Mouse (Mus musculus) liver, adult 2 months (tissue): ENCODE results near the gene Tcl1b5.
"Not testable (repeated sequence)": the region's sequence is repeated elsewhere in the genome, so short reads cannot be mapped to it uniquely, and the experiment has no call there.

Experiments used
- CTCF ChIP-seq: fragments of 200-500 bp; IDR thresholded peaks from 2 replicates; pipeline ENCODE4 v1.5.1; 2011; ENCODE audit warnings: low read depth, low read length, control low read depth
- POLR2A ChIP-seq: fragments of 200-500 bp; IDR thresholded peaks from 2 replicates; pipeline ENCODE4 v1.6.1; 2011; ENCODE audit warnings: low read length, control low read depth; ENCODE audit not compliant: insufficient read depth; ENCODE audit errors: extremely low read depth

GRCm38 (mm10) chr12:105176044-105176443 lies at the start of gene Tcl1b5:
- TF ChIP-seq POLR2A, CTCF: not testable (repeated sequence)
